Mouse (Mus musculus) thymus, adult 2 months (tissue): ENCODE measurements around the gene Zfp882. TPM values are rescaled to one million over a fixed set of nuclear protein-coding genes. Genes with fewer than 3 reads are reported as not detected.

Experiments used
- DNase-seq: peaks from one replicate; pipeline ENCODE4 v3.0.0; 2021
- H3K27ac ChIP-seq: fragments of 200-500 bp; 2 replicates; pipeline ENCODE4 v1.5.1; 2012; ENCODE audit warnings: low read length, control low read depth; ENCODE audit not compliant: control insufficient read depth, insufficient read depth
- H3K27me3 ChIP-seq: fragments of 200-500 bp; 2 replicates; pipeline ENCODE4 v1.6.1; 2012; ENCODE audit warnings: mild to moderate bottlenecking, low read length, moderate library complexity, mixed read lengths; ENCODE audit not compliant: control insufficient read depth, insufficient read depth
- H3K36me3 ChIP-seq: fragments of 200-500 bp; 2 replicates; pipeline ENCODE4 v1.6.1; 2012; ENCODE audit warnings: mild to moderate bottlenecking, low read length, moderate library complexity; ENCODE audit not compliant: control insufficient read depth, insufficient read depth
- H3K4me1 ChIP-seq: fragments of 200-500 bp; replicated peaks from 2 replicates; pipeline ENCODE4 v1.6.1; 2012; ENCODE audit warnings: low read length; ENCODE audit not compliant: control insufficient read depth, insufficient read depth
- H3K4me3 ChIP-seq: fragments of 200-500 bp; 2 replicates; pipeline ENCODE4 v1.5.1; 2012; ENCODE audit warnings: mild to moderate bottlenecking, low read length, control low read depth, moderate library complexity; ENCODE audit not compliant: control insufficient read depth, insufficient read depth
- CTCF ChIP-seq: fragments of 200-500 bp; IDR thresholded peaks from 2 replicates; pipeline ENCODE4 v1.5.1; 2012; ENCODE audit warnings: mild to moderate bottlenecking, control low read depth, low read length, moderate library complexity, borderline replicate concordance; ENCODE audit not compliant: control insufficient read depth, poor library complexity, insufficient read depth; ENCODE audit errors: extremely low read depth
- POLR2A ChIP-seq: fragments of 200-500 bp; IDR thresholded peaks from 2 replicates; pipeline ENCODE4 v1.6.1; 2012; ENCODE audit warnings: mild to moderate bottlenecking, low read length, control low read depth, moderate library complexity; ENCODE audit not compliant: control insufficient read depth, poor library complexity, insufficient read depth; ENCODE audit errors: extremely low read depth
- WGBS: fragments of 180-500 bp; shearing (Covaris S2); methylation state at CpG from one replicate; pipeline ENCODE4 v1.1.7; 2018; 5-methylcytosine and 5-hydroxymethylcytosine counted together
- polyA plus RNA-seq: library from polyadenylated mRNA; depleted of rRNA; stranded (reverse); fragments of >200 nt; gene quantifications from 2 replicates; pipeline ENCODE4 v1.2.3, GENCODE M21; 2012; rRNA removed

Gene Zfp882
- polyA plus RNA-seq, 1 experiment = 1.7 TPM

DNA sequence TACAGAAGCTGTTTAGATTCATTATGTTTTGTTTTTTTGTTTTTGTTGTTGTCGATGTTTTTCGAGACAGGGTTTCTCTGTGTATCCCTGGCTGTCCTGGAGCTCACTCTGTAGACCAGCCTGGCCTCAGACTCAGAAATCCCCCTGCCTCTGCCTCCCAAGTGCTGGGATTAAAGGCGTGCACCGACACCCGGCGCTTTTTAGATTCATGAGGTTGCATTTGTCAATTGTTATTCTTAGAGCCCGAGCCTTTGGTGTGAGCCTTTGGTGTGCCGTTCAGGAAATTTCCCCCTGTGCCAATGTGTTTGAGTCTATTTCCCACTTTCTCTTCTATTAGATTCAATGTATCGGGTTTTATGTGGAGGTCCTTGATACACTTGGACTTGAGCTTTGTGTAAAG lies 46.3 kb downstream of the Zfp882 start:
- DNase-seq = no peak
- no peak for TF ChIP-seq POLR2A
- TF ChIP-seq CTCF = no peak
- H3K27ac ChIP-seq = no peak overlapping the region
- no peaks in the 10 kb centered on the region for H3K36me3 ChIP-seq
- peaks cover 5% of the 10 kb centered on the region for H3K4me1 ChIP-seq
- 98% methylated on average over 9 of the region's 9 CpGs for WGBS
- no peaks in the 10 kb centered on the region for H3K27me3 ChIP-seq
- H3K4me3 ChIP-seq = no peak overlapping the region

DNA sequence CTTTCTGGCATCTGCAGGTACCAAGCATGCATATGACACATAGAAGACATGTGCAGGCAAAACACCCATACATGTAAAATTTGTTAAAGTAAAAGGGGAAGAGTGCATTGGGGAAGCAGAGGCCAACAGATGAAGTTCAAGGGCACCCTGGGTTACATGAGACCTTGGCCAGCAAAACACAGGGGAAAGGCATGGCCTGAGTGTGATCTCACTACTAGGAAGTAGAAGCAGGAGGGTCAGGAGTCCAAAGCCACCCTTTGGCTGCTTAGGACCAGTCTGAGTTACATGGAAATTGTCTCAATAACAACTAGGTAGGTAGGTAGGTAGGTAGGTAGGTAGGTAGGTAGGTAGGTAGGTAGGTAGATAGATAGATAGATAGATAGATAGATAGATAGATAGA lies 52.1 kb downstream of the Zfp882 start:
- DNase-seq = no peak

DNA sequence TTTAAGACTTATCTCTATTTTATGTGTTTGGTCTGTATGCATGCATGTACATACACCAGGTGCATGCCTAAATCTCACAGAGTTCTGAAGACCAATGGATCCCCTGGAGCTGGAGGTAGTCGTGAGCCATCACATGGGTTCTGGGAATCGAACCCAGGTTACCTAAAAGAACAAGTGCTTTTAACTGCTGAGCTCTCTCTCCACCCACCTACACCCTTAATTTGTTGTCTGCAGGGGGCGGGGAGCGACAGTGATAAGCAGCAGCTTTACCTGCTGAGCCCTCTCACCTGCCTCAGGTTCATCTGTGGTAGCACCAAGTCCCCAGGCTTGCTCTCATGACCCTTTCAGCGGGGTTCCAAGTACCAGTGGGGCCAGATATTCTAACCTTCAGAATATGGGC lies 53.4 kb downstream of the Zfp882 start:
- TF ChIP-seq CTCF = no peak
- no peak for TF ChIP-seq POLR2A
- H3K36me3 ChIP-seq = peaks cover 13% of the 10 kb centered on the region
- 94% methylated on average over 5 of the region's 5 CpGs for WGBS

More for the DNA sequence above, 52.1 kb downstream of the Zfp882 start:
- Histone ChIP-seq H3K27ac (no peak overlapping the region), H3K4me3 (no peak overlapping the region), H3K4me1 (no peaks in the 10 kb centered on the region; the same call in 1 of the 2 replicates), H3K27me3 (no peaks in the 10 kb centered on the region), H3K36me3 (0 out of 2 replicates have a peak, but pooled peaks cover 9% of the 10 kb centered on the region)
- TF ChIP-seq POLR2A (no peak), CTCF (no peak)

GRCm38 (mm10) chr8:71964051-71964450 lies 55.6 kb downstream of the Zfp882 start:
- H3K4me1 ChIP-seq = no peaks in the 10 kb centered on the region; the same call in 1 of the 2 replicates
- no peak overlapping the region for H3K4me3 ChIP-seq
- no peak overlapping the region for H3K27ac ChIP-seq
- no peak for DNase-seq
- no peak for TF ChIP-seq POLR2A
- TF ChIP-seq CTCF = no peak
- WGBS = 95% methylated on average over 3 of the region's 3 CpGs
- H3K27me3 ChIP-seq = no peaks in the 10 kb centered on the region
- H3K36me3 ChIP-seq = peaks cover 24% of the 10 kb centered on the region

More for the DNA sequence above, 53.4 kb downstream of the Zfp882 start:
- DNase-seq = no peak
- H3K4me3 ChIP-seq = no peak overlapping the region
- no peak overlapping the region for H3K27ac ChIP-seq
- no peaks in the 10 kb centered on the region; the same call in 1 of the 2 replicates for H3K4me1 ChIP-seq
- no peaks in the 10 kb centered on the region for H3K27me3 ChIP-seq

DNA sequence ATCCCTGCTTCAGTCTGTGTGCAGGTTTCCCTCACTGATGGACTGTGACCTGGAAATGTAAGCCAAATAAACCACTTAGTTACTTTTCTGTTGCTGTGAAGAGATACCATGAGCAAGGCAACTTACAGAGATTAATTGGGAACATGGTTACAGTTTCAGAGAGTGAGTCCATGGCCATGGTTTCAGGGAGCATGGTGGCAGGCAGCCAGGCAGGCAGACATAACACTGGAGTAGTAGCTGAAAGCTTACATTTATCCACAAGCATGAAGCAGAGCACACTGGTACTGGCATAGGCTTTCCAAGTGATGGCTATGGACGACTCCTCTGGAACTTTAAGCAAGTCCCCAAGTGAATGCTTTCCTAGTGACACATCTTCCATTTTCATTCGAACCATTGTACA lies 56.8 kb downstream of the Zfp882 start:
- Histone ChIP-seq H3K27me3 (no peaks in the 10 kb centered on the region), H3K4me3 (no peak overlapping the region), H3K27ac (no peak overlapping the region), H3K4me1 (no peaks in the 10 kb centered on the region; the same call in 1 of the 2 replicates), H3K36me3 (peaks cover 29% of the 10 kb centered on the region)
- no peak for DNase-seq
- 97% methylated on average over 2 of the region's 2 CpGs for WGBS
- no peak for TF ChIP-seq POLR2A
- no peak for TF ChIP-seq CTCF

Other genes starting within 250 kb of the Zfp882 start
- gene Unc13a, start 236.9 kb upstream of the Zfp882 start, polyA plus RNA-seq = 1.6 and 2.0 TPM in 2 replicates
- gene Jak3, start 232.3 kb upstream of the Zfp882 start, polyA plus RNA-seq = 68.0 and 77.5 TPM in 2 replicates
- gene Insl3, start 219.4 kb upstream of the Zfp882 start, polyA plus RNA-seq = 42.6 and 56.8 TPM in 2 replicates
- 6.3 and 6.9 TPM in 2 replicates for gene B3gnt3, start 206.8 kb upstream of the Zfp882 start, polyA plus RNA-seq
- gene Fcho1, start 182.9 kb upstream of the Zfp882 start, polyA plus RNA-seq = 767 and 809 TPM in 2 replicates
- gene Zfp709, start 26.6 kb upstream of the Zfp882 start, polyA plus RNA-seq = 0.66 and 0.85 TPM in 2 replicates
- gene Zfp617, start within 50 bp of the Zfp882 start, polyA plus RNA-seq = 2.5 and 3.3 TPM in 2 replicates
- gene Zfp961, start 42.4 kb downstream of the Zfp882 start, polyA plus RNA-seq = 7.4 and 7.9 TPM in 2 replicates
- 10.9 and 13.9 TPM in 2 replicates for gene Cyp4f18, start 101.0 kb downstream of the Zfp882 start, polyA plus RNA-seq
- 0.13 TPM in 1 of 2 replicates, not detected in the other for gene Olfr372, start 132.6 kb downstream of the Zfp882 start, polyA plus RNA-seq
- 0.32 TPM in 1 of 2 replicates, not detected in the other for gene Olfr373, start 174.6 kb downstream of the Zfp882 start, polyA plus RNA-seq
- gene Olfr374, start 198.4 kb downstream of the Zfp882 start, polyA plus RNA-seq = 0.17 and 0.27 TPM in 2 replicates
- gene Tpm4, start 226.4 kb downstream of the Zfp882 start, polyA plus RNA-seq = 47.7 and 55.6 TPM in 2 replicates